Mouse (Mus musculus): ENCODE data around the gene Vmn1r42.
"Not testable (repeated sequence)": the region's sequence is repeated elsewhere in the genome, so short reads cannot be mapped to it uniquely, and the experiment has no call there.

The Vmn1r42 gene

DNA sequence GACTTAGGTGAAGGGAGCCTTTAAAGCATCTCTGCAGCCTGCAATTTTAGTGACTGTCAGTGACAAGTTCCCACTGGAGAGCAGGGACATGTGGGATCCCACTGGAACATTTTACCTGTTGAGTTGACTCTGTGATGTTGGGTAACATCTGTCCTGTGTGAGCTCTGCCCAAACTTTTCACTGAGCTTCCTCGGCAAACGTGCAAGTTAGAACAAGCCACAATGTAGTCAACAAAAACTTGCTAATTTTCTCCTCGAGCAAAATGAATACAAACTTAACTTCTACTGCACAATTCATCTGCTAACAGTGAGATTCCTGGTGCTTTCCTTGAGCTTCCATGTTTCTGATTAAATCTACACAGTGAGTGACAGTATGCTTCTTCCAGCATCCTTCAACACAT is at the start of gene Vmn1r42, which contains the start of gene Vmn1r43:
Gene Vmn1r42 (minus strand): TSS at position 101 of the 400 bp plus-strand sequence.
Gene Vmn1r43 (minus strand): TSS at position 101 of the 400 bp plus-strand sequence.
- DNase-seq (ENCODE audit: low spot score in 2 of 2), result not testable (repeated sequence)

DNA sequence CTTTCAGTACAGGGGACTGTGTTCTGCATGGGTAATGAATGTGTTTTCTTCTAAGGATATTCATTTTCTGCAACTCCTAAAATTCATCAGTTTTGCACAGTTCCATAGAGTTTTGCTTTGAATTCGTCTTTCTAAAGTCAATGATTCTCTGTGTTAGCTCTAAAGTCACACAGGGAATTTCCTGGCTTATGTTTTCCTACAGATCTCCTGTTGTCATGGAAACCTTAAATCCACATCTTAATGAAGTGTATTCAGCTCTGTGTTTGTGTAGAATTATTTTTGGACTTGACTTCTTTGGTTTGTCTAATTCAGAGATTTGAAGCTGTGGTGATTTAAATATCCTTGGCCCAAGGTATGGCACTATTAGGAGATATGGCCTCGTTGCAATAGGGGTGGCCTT is 7.6 kb upstream of the Vmn1r42 start:
- no peak for DNase-seq (ENCODE audit: low spot score in 2 of 2)

GRCm38 (mm10) chr6:89883360-89883759 is 7.1 kb upstream of the Vmn1r42 start, which contains the start of gene Vmn1r44:
Vmn1r44 (plus strand) TSS chr6:89883660.
- DNase-seq (ENCODE audit: low spot score in 2 of 2), result no peak

- no peak for DNase-seq (ENCODE audit: low spot score in 2 of 2)
These were observed 4.7 kb upstream of the Vmn1r42 start for GRCm38 (mm10) chr6:89880867-89881266.

GRCm38 (mm10) chr6:89876963-89877362 is 750 bp upstream of the Vmn1r42 start:
- no peak for DNase-seq (ENCODE audit: low spot score in 2 of 2)

DNA sequence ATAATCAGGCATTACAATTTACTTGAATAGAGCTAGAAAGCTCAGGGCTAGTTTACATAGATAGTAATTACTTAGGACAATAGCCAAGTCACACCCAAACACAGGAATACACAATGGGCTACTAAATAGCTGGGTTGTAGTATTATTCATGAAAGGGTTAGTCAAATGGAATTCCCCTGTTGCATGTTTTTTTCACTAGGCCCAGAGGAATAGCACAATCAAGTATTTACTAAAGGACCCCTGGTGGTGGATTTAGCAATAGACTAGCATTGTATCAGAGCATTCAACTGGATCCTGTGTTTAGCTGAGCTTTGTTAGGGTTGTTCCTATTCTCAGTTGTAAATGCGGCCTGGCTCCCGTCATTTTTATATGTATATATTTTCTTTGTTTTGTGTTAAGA is 8.2 kb downstream of the Vmn1r42 start:
- DNase-seq (ENCODE audit: low spot score in 2 of 2), result no peak

GRCm38 (mm10) chr6:89867276-89867675 is 8.9 kb downstream of the Vmn1r42 start:
- DNase-seq (ENCODE audit: low spot score in 2 of 2), result no peak

- no peak for DNase-seq (ENCODE audit: low spot score in 2 of 2)
These were observed 12.4 kb downstream of the Vmn1r42 start for GRCm38 (mm10) chr6:89863792-89864191.

GRCm38 (mm10) chr6:89859839-89860238 is 16.4 kb downstream of the Vmn1r42 start:
- no peak for DNase-seq (ENCODE audit: low spot score in 2 of 2)

- no peak for DNase-seq (ENCODE audit: low spot score in 2 of 2)
These were observed 18.7 kb downstream of the Vmn1r42 start for GRCm38 (mm10) chr6:89857552-89857951.

All from thymus, postnatal 10 days (tissue).